Mouse (Mus musculus): ENCODE results near the gene Prmt6. TPM values are rescaled to one million over a fixed set of nuclear protein-coding genes. Genes with fewer than 3 reads are reported as not detected.

The Prmt6 gene
- 15.9 TPM for polyA plus RNA-seq (2017; shearing (Covaris generic))

GRCm38 (mm10) chr3:110250839-110251700, at the start of gene Prmt6:
Gene Prmt6 (minus strand): TSS chr3:110250998.

Other genes with a start within 250 kb of the Prmt6 start
- 0.89 TPM for gene Ntng1, start 107.0 kb downstream of the Prmt6 start, polyA plus RNA-seq (2017; shearing (Covaris generic))

All from effector memory CD4-positive, alpha-beta T cell, adult 5 months (primary cell).